Mouse (Mus musculus) layer of hippocampus, adult 2 months (tissue): ENCODE measurements around the gene Cmtm3. TPM values are rescaled to one million over a fixed set of nuclear protein-coding genes. Genes with fewer than 3 reads are reported as not detected.
A peak's percentile ranks its signal among the peaks of the same experiment; 100 is the strongest.

Source experiments
- DNase-seq, 2 experiments: peaks; one replicate each; pipeline ENCODE4 v3.0.0; 2022; ENCODE audit warnings: low spot score in 2 of 2
- H3K27ac ChIP-seq: fragments of 200-600 bp; 2 replicates; pipeline ENCODE4 v1.8.1; 2022
- H3K4me3 ChIP-seq: fragments of 200-600 bp; 2 replicates; pipeline ENCODE4 v1.8.1; 2022; ENCODE audit warnings: mild to moderate bottlenecking
- CTCF ChIP-seq: fragments of 200-600 bp; conservative IDR thresholded peaks from 2 replicates; pipeline ENCODE4 v1.8.1; 2022; ENCODE audit warnings: antibody characterized with exemption, mild to moderate bottlenecking, moderate library complexity
- total RNA-seq, 2 experiments: library from RNA; stranded (reverse); gene quantifications; 2 replicates each; pipeline ENCODE4 v1.2.3; 2021

Gene Cmtm3
- total RNA-seq, 2 experiments from 2014 or later: 12.2 to 15.1 TPM

DNA sequence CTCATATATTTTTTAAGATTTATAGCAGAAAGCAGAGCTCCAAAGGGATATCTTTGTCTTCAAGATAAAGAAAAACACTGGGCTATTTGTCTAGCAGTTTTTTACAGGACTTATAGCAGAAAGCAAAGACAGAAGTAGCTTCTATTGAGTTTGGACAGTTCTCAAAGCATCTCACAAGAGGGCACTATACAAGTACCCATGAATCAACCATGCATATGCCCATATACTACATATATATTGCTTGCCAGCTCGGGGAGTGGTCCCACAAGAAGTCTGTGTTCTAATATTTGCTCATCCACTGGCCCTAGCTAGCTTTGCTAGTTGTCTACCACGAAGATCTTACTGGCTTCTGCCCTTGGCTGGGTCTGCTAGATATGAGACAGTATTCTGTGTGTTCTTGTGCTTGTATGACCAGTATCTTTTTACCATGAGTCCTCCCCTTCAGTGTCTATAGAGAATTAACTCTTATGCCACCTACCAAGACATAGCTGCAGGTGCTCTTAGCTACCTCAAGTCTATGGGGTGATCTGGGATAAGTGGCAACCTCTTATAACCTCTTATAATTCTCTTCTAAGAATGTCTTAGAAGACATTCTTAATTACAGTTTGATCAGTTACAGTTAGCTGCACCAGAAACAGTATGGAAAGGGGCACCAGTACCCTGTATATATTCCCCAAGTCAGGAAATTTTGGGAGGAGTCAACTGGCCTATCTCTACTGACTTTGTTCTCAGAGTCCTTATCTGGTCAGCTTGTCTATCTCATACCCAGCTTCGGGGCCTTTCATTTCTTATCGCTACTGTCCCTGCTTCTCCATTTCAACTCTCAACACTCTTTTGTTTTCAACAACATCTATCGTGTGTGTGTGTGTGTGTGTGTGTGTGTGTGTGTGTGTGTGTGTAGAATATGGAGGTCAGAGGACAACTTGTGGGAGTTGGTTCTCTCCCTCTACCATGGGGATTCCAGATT, 6.3 kb upstream of the Cmtm3 start:
- DNase-seq: no peak
- Histone ChIP-seq H3K27ac (no peak overlapping the region), H3K4me3 (no peak overlapping the region)
- peak; percentile 33 for TF ChIP-seq CTCF

DNA sequence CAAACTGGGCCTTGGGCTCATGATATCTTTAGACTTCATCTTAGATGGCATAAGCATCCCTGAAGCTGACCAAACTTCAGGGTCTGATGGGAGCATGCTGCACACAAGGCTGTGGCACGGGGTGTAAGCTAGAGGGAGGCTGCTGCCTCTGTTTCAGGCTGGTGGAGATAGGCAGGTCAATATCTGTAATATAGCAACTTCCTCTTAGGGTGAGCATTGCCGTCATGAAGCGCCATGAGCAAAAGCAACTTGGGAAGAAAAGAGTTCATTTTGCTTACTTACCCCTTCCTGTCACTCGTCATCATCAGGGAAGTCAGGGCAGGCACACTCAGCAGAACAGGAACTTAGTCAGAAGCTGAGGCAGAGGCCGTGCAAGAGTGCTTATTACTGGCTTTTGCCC, 5.4 kb upstream of the Cmtm3 start:
- H3K27ac ChIP-seq: no peak overlapping the region
- no peak for DNase-seq

GRCm38 (mm10) chr8:104334196-104334595, 5.0 kb upstream of the Cmtm3 start:
- TF ChIP-seq CTCF: no peak
- no peak for DNase-seq
- H3K27ac ChIP-seq: no peak overlapping the region
- H3K4me3 ChIP-seq: no peak overlapping the region

More for the DNA sequence above, 5.4 kb upstream of the Cmtm3 start:
- TF ChIP-seq CTCF: no peak
- no peak overlapping the region for H3K4me3 ChIP-seq

DNA sequence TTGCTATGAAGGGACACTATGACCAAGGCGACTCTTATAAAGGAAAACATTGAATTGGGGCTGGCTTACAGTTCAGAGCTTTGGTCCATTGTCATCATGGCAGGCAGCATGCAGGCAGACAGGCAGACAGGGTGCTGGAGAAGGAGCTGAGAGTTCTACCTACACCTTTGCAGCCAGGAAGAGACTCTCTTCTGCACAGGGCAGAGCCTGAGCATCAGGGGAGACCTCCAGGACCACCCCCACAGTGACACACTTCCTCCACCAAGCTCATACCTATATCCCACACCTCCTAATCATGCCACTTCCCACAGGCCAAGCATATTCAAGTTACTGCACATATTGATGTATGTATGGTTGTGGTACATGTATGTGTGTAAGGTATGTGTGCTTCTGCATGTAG, 2.4 kb upstream of the Cmtm3 start:
- no peak for TF ChIP-seq CTCF
- H3K4me3 ChIP-seq: no peak overlapping the region
- DNase-seq: no peak
- no peak overlapping the region for H3K27ac ChIP-seq

- TF ChIP-seq CTCF: peak; percentile 48
- Histone ChIP-seq H3K27ac (no peak overlapping the region), H3K4me3 (no peak overlapping the region)
- DNase-seq: no peak
These were observed 1.3 kb upstream of the Cmtm3 start for GRCm38 (mm10) chr8:104337890-104338289.

- TF ChIP-seq CTCF: no peak
- no peak for DNase-seq
- H3K27ac ChIP-seq: peak overlapping the region; percentile 82; the same call in 1 of the 2 replicates
These were observed 698 bp downstream of the Cmtm3 start for GRCm38 (mm10) chr8:104339983-104340232.

GRCm38 (mm10) chr8:104340233-104341105, 1.3 kb downstream of the Cmtm3 start:
- DNase-seq: peak; percentile 46 to 57
- Histone ChIP-seq H3K27ac (peak overlapping the region; percentile 82), H3K4me3 (peak overlapping the region; percentile 68)
- peak; percentile 84 for TF ChIP-seq CTCF

More at GRCm38 (mm10) chr8:104339983-104340232, 698 bp downstream of the Cmtm3 start:
- peak overlapping the region; percentile 68 for H3K4me3 ChIP-seq

- no peak for DNase-seq
- H3K27ac ChIP-seq: peak overlapping the region; percentile 82
- no peak for TF ChIP-seq CTCF
- H3K4me3 ChIP-seq: peak overlapping the region; percentile 68
These were observed 1.9 kb downstream of the Cmtm3 start for GRCm38 (mm10) chr8:104341106-104341561.

DNA sequence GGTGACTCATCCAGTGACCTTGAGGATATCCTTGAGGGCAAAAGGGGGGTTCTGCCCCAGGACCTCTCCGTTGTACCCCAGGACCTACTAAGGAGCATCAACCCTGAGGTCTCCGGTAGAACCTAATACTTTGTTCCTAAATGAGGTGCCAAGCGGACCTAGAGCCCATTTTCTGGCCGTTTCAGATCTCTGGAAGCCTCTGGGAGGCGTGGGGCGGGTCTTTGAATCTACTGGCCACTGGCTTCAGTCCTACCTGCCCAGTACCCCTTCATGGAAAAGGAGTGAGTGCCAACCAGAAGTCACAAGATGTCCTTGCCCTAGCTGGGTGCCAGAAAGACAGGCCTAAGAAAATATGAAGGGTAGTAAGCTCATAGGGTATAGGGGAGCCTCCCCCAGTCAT, 2.5 kb downstream of the Cmtm3 start:
- no peak for TF ChIP-seq CTCF
- H3K4me3 ChIP-seq: no peak overlapping the region; the same call in 1 of the 2 replicates
- DNase-seq: no peak
- H3K27ac ChIP-seq: peak overlapping the region; percentile 82; the same call in 1 of the 2 replicates

- Histone ChIP-seq H3K4me3 (no peak overlapping the region), H3K27ac (no peak overlapping the region)
- TF ChIP-seq CTCF: no peak
- no peak for DNase-seq
These were observed 3.2 kb downstream of the Cmtm3 start for GRCm38 (mm10) chr8:104342426-104342825.

GRCm38 (mm10) chr8:104343957-104344356, 4.7 kb downstream of the Cmtm3 start:
- TF ChIP-seq CTCF: peak; percentile 93
- Histone ChIP-seq H3K27ac (no peak overlapping the region), H3K4me3 (no peak overlapping the region)
- peak; percentile 80 to 90 for DNase-seq

GRCm38 (mm10) chr8:104344622-104345021, 5.4 kb downstream of the Cmtm3 start:
- H3K4me3 ChIP-seq: no peak overlapping the region
- no peak for TF ChIP-seq CTCF
- no peak overlapping the region for H3K27ac ChIP-seq
- DNase-seq: no peak

DNA sequence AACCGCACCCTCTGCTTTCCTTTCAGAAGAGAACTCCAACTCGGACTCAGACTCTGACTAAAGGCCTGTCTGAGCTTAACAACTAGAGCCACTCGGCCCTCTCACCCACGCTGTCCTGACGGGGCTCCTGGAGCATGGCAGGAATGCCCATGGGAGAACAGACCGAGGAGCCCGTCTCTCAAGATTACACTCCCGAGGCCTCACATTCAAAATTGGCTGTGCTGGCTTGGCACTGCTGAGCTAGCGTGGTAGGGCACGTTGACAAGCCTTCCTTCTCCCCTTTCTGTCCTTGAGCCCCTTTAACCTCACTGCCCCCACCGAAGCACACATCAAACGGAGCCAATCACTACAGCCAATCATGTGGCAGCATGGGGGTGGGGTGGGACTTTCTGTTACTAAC, 7.5 kb downstream of the Cmtm3 start:
- no peak for DNase-seq
- Histone ChIP-seq H3K27ac (no peak overlapping the region), H3K4me3 (no peak overlapping the region)
- no peak for TF ChIP-seq CTCF
